Mouse (Mus musculus) neural tube, embryonic 11.5 days (tissue): Measurements from ENCODE around the gene Cdc42ep5. TPM values are rescaled to one million over a fixed set of nuclear protein-coding genes. Genes with fewer than 3 reads are reported as not detected.
"Not testable (repeated sequence)": the region's sequence is repeated elsewhere in the genome, so short reads cannot be mapped to it uniquely, and the experiment has no call there.

ENCODE experiments used
- ATAC-seq: fragments of 200-750 bp; cut with Nextera tagmentation; 2 replicates; pipeline ENCODE4 v1.8.0; 2017; ENCODE audit warnings: moderate number of reproducible peaks, mild to moderate bottlenecking, moderate TSS enrichment, moderate library complexity; ENCODE audit not compliant: insufficient read depth, low FRiP score, low TSS enrichment
- DNase-seq: peaks from one replicate; pipeline ENCODE4 v3.0.0-alpha.2; 2015; ENCODE audit warnings: low spot score
- H3K27ac ChIP-seq: fragments of 300-500 bp; sonication (generic); 2 replicates; pipeline ENCODE4 v1.5.1; 2014; ENCODE audit warnings: low read depth, mild to moderate bottlenecking, low read length
- H3K27me3 ChIP-seq: fragments of 300-500 bp; sonication (generic); 2 replicates; pipeline ENCODE4 v1.6.1; 2014; ENCODE audit warnings: mild to moderate bottlenecking, low read length, mixed read lengths; ENCODE audit not compliant: control insufficient read depth, insufficient read depth
- H3K36me3 ChIP-seq: fragments of 300-500 bp; sonication (generic); 2 replicates; pipeline ENCODE4 v1.6.1; 2014; ENCODE audit warnings: mild to moderate bottlenecking, low read length, moderate library complexity, mixed read lengths; ENCODE audit not compliant: control insufficient read depth, insufficient read depth
- H3K4me1 ChIP-seq: fragments of 300-500 bp; sonication (generic); 2 replicates; pipeline ENCODE4 v1.6.1; 2014; ENCODE audit warnings: low read length, mixed read lengths; ENCODE audit not compliant: control insufficient read depth, insufficient read depth
- H3K4me2 ChIP-seq: fragments of 300-500 bp; sonication (generic); 2 replicates; pipeline ENCODE4 v1.6.1; 2014; ENCODE audit warnings: low read depth, mild to moderate bottlenecking, moderate library complexity
- H3K4me3 ChIP-seq: fragments of 300-500 bp; sonication (generic); 2 replicates; pipeline ENCODE4 v1.5.1; 2014; ENCODE audit warnings: low read depth, low read length
- H3K9ac ChIP-seq: fragments of 300-500 bp; sonication (generic); 2 replicates; pipeline ENCODE4 v1.6.1; 2014; ENCODE audit warnings: mild to moderate bottlenecking, low read length
- H3K9me3 ChIP-seq: fragments of 300-500 bp; sonication (generic); 2 replicates; pipeline ENCODE4 v1.6.1; 2016; ENCODE audit warnings: low read length; ENCODE audit not compliant: control insufficient read depth
- WGBS: fragments of 180-500 bp; shearing (Covaris S2); extraction: QIAGEN DNeasy Blood & Tissue Kit; methylation state at CpG from one replicate; pipeline ENCODE4 v1.1.7; 2014; 5-methylcytosine and 5-hydroxymethylcytosine counted together
- polyA plus RNA-seq: library from polyadenylated mRNA; unstranded; fragments of >200 nt; fragmentation: Nextera tagmentation; extraction: Ambion mirVana; gene quantifications from 2 replicates; pipeline ENCODE4 v1.2.1, GENCODE M21; 2014

Cdc42ep5 gene
- 18.7 and 19.8 TPM in 2 replicates for polyA plus RNA-seq

- peak; percentile 66 for DNase-seq
- Histone ChIP-seq H3K9me3 (no peaks in the 10 kb centered on the region), H3K27me3 (no peaks in the 10 kb centered on the region), H3K4me3 (peak within 1 kb of the TSS; percentile 36), H3K4me2 (peak within 1 kb of the TSS; percentile 58), H3K27ac (no peak within 1 kb of the TSS), H3K36me3 (no peaks in the 10 kb centered on the region), H3K9ac (peak within 1 kb of the TSS; percentile 45), H3K4me1 (peaks cover 5% of the 10 kb centered on the region; the same call in 1 of the 2 replicates)
- WGBS, result under 1% methylated on average over 19 of the region's 20 CpGs
- peak; percentile 73 for ATAC-seq
Measured at GRCm38 (mm10) chr7:4164090-4164910, at the start of gene Cdc42ep5. TSS of gene Cdc42ep5 (minus strand) at chr7:4164860.

DNA sequence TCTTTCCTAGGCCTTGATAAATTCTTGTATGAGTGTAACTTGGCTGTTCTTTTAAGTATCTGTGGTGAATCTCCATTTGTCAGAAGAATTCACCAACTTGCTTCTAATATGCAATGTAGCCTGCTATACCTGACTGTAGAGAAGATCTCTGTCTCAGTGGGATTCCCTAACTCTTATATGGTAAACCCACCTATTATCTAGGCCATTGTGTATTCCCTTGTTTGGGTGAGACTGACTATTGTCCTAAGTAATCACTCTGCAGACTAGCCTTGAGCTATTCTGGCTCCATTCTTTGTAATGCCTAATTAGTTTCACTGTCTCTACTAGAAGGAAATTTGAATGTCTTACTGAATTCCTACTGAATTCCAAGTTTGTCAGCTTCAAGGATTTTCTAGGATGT, 48.8 kb upstream of the Cdc42ep5 start:
- H3K4me1 ChIP-seq, DNase-seq, H3K27ac ChIP-seq, H3K4me3 ChIP-seq, H3K4me2 ChIP-seq, H3K27me3 ChIP-seq, ATAC-seq, H3K9ac ChIP-seq, H3K9me3 ChIP-seq, H3K36me3 ChIP-seq: not testable (repeated sequence)

GRCm38 (mm10) chr7:4208626-4209025, 44.0 kb upstream of the Cdc42ep5 start:
- Histone ChIP-seq H3K27ac (no peak overlapping the region), H3K9ac (no peak overlapping the region), H3K4me3 (no peak overlapping the region), H3K4me2 (no peak overlapping the region), H3K36me3 (no peaks in the 10 kb centered on the region), H3K4me1 (no peaks in the 10 kb centered on the region), H3K27me3 (no peaks in the 10 kb centered on the region), H3K9me3 (no peaks in the 10 kb centered on the region)
- ATAC-seq (no peak), DNase-seq (no peak)
- WGBS, result 43% methylated on average over 2 of the region's 2 CpGs

DNA sequence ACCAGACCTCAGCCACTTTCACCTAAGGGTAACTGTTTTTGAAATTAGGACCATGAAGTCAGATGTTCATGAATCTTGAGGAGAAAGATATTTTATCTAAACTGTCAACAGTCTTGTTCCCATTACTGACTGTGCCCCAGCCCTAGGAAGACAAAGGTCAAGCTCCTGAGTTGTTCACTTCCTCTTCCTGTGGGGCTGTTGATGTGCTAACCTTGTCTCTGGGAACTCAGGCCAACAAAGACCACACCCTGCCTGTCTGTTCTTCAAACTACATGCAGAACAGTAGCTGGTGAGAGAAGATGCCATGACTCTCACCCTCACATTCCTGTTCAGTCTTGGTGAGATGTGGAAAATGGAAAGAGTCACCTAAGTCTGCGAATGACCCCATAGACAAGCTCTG, 42.5 kb upstream of the Cdc42ep5 start:
- ATAC-seq (no peak), DNase-seq (no peak)
- Histone ChIP-seq H3K9ac (no peak overlapping the region), H3K4me1 (no peaks in the 10 kb centered on the region), H3K4me2 (no peak overlapping the region), H3K27ac (no peak overlapping the region), H3K27me3 (no peaks in the 10 kb centered on the region), H3K36me3 (no peaks in the 10 kb centered on the region), H3K9me3 (no peaks in the 10 kb centered on the region), H3K4me3 (no peak overlapping the region)
- whole genome bisulfite sequencing, result 86% methylated on average over 1 of the region's 1 CpGs

- no peak for ATAC-seq
- Histone ChIP-seq H3K4me1 (no peaks in the 10 kb centered on the region), H3K9me3 (no peaks in the 10 kb centered on the region), H3K27me3 (no peaks in the 10 kb centered on the region), H3K36me3 (no peaks in the 10 kb centered on the region), H3K27ac (no peak overlapping the region), H3K4me2 (no peak overlapping the region), H3K4me3 (no peak overlapping the region), H3K9ac (no peak overlapping the region)
- WGBS, result 48% methylated on average over 3 of the region's 3 CpGs
- DNase-seq, result peak; percentile 14
Measured at GRCm38 (mm10) chr7:4178438-4178837, 13.8 kb upstream of the Cdc42ep5 start.

GRCm38 (mm10) chr7:4170193-4170938, 5.7 kb upstream of the Cdc42ep5 start:
- 80% methylated on average over 6 of the region's 6 CpGs for WGBS
- Histone ChIP-seq H3K9ac (no peak overlapping the region), H3K9me3 (no peaks in the 10 kb centered on the region), H3K27ac (no peak overlapping the region), H3K4me2 (no peak overlapping the region), H3K36me3 (no peaks in the 10 kb centered on the region), H3K27me3 (no peaks in the 10 kb centered on the region), H3K4me1 (no peaks in the 10 kb centered on the region), H3K4me3 (no peak overlapping the region)
- ATAC-seq, result no peak
- DNase-seq, result no peak

GRCm38 (mm10) chr7:4167098-4167497, 2.4 kb upstream of the Cdc42ep5 start:
- ATAC-seq (no peak), DNase-seq (no peak)
- no peaks in the 10 kb centered on the region for H3K36me3 ChIP-seq

DNA sequence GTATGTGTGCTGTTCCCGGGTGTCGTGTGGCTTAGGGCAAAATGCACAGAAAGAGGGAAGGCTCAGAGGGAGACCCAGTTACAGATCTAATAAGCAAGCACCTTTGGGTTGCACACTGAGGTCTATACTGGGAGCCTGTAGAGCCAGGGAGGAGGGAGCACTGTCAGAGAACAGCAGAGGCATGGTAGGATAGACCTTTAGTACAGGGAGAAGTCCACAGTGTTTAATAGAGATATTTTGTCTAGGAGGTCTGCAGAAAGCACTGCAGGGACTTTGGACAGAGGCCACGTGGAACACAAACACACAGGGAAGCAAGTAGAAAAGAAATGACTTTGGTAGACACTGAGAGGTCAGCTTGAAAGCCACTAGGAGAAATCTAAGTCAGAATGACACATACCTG, 626 bp upstream of the Cdc42ep5 start:
- DNase-seq (no peak), ATAC-seq (no peak)
- H3K27ac ChIP-seq, result no peak overlapping the region
- WGBS, result 24% methylated on average over 3 of the region's 3 CpGs
- H3K4me2 ChIP-seq, result peak overlapping the region; percentile 16
- H3K36me3 ChIP-seq, result no peaks in the 10 kb centered on the region
- no peaks in the 10 kb centered on the region for H3K9me3 ChIP-seq
- no peaks in the 10 kb centered on the region for H3K27me3 ChIP-seq
- peaks cover 5% of the 10 kb centered on the region; the same call in 1 of the 2 replicates for H3K4me1 ChIP-seq
- no peak overlapping the region for H3K9ac ChIP-seq
- H3K4me3 ChIP-seq, result no peak overlapping the region

More at GRCm38 (mm10) chr7:4167098-4167497, 2.4 kb upstream of the Cdc42ep5 start:
- H3K9ac ChIP-seq, result no peak overlapping the region
- no peaks in the 10 kb centered on the region for H3K9me3 ChIP-seq
- H3K27ac ChIP-seq, result no peak overlapping the region
- H3K4me2 ChIP-seq, result no peak overlapping the region
- no peak overlapping the region for H3K4me3 ChIP-seq
- peaks cover 5% of the 10 kb centered on the region; the same call in 1 of the 2 replicates for H3K4me1 ChIP-seq
- no peaks in the 10 kb centered on the region for H3K27me3 ChIP-seq
